Mouse (Mus musculus) brain, embryonic 18.5 days (tissue): ENCODE results near the gene Mefv.
A peak's percentile ranks its signal among the peaks of the same experiment; 100 is the strongest.
"Not testable (repeated sequence)": the region's sequence is repeated elsewhere in the genome, so short reads cannot be mapped to it uniquely, and the experiment has no call there.

Source experiments
- DNase-seq: peaks from one replicate; pipeline ENCODE4 v3.0.0-alpha.2; 2012; ENCODE audit warnings: low read depth, low spot score

Mefv gene

GRCm38 (mm10) chr16:3717980-3718379, at the start of gene Mefv:
Gene Mefv (minus strand): TSS chr16:3718097.
- DNase-seq: no peak

- DNase-seq: no peak
Measured at GRCm38 (mm10) chr16:3748976-3749375, 31.1 kb upstream of the Mefv start.

- no peak for DNase-seq
Measured at GRCm38 (mm10) chr16:3745656-3746055, 27.8 kb upstream of the Mefv start.

GRCm38 (mm10) chr16:3744186-3744700, 26.3 kb upstream of the Mefv start:
- no peak for DNase-seq

GRCm38 (mm10) chr16:3743503-3744185, 25.7 kb upstream of the Mefv start, which contains the start of gene Zfp263:
Gene Zfp263 (plus strand): TSS chr16:3744093.
- peak; percentile 98 for DNase-seq

GRCm38 (mm10) chr16:3742466-3742865, 24.6 kb upstream of the Mefv start:
- DNase-seq: no peak

GRCm38 (mm10) chr16:3733198-3733732, 15.4 kb upstream of the Mefv start:
- no peak for DNase-seq

- no peak for DNase-seq
Measured at GRCm38 (mm10) chr16:3732612-3733011, 14.7 kb upstream of the Mefv start.

- no peak for DNase-seq
Measured at GRCm38 (mm10) chr16:3727980-3728720, 10.3 kb upstream of the Mefv start.

- no peak for DNase-seq
Measured at GRCm38 (mm10) chr16:3723231-3723630, 5.3 kb upstream of the Mefv start.

- DNase-seq: no peak
Measured at GRCm38 (mm10) chr16:3714731-3715130, 3.2 kb downstream of the Mefv start.

GRCm38 (mm10) chr16:3706680-3707079, 11.2 kb downstream of the Mefv start:
- no peak for DNase-seq

- DNase-seq: no peak
Measured at GRCm38 (mm10) chr16:3700893-3701292, 17.0 kb downstream of the Mefv start.

- DNase-seq: no peak
Measured at GRCm38 (mm10) chr16:3699281-3699680, 18.6 kb downstream of the Mefv start.

GRCm38 (mm10) chr16:3689608-3690007, 28.3 kb downstream of the Mefv start:
- not testable (repeated sequence) for DNase-seq
